Mouse (Mus musculus) limb, embryonic 12.5 days (tissue): ENCODE measurements at regions not wholly inside any gene's neighbourhood (a gene's known extent, or its start where the extent isn't known, plus 50 kb on each side); places are given as distances from the start of the nearest gene placed in this dataset.
A peak's percentile ranks its signal among the peaks of the same experiment; 100 is the strongest.

ENCODE experiments used
- ATAC-seq: fragments of 200-750 bp; cut with Nextera tagmentation; 2 replicates; pipeline ENCODE4 v1.8.0; 2017; ENCODE audit warnings: low read depth, moderate TSS enrichment; ENCODE audit not compliant: insufficient number of reproducible peaks, insufficient read depth, low FRiP score, low TSS enrichment
- H3K27ac ChIP-seq: fragments of 300-500 bp; sonication (generic); 2 replicates; pipeline ENCODE4 v1.5.1; 2016; ENCODE audit warnings: mild to moderate bottlenecking, moderate library complexity
- H3K27me3 ChIP-seq: fragments of 300-500 bp; sonication (generic); 2 replicates; pipeline ENCODE4 v1.6.1; 2016; ENCODE audit warnings: mild to moderate bottlenecking, moderate library complexity
- H3K36me3 ChIP-seq: fragments of 300-500 bp; sonication (generic); 2 replicates; pipeline ENCODE4 v1.6.1; 2016; ENCODE audit warnings: mild to moderate bottlenecking, moderate library complexity
- H3K4me1 ChIP-seq: fragments of 300-500 bp; sonication (generic); replicated peaks from 2 replicates; pipeline ENCODE4 v1.6.1; 2016
- H3K4me2 ChIP-seq: fragments of 300-500 bp; sonication (generic); 2 replicates; pipeline ENCODE4 v1.6.1; 2016; ENCODE audit warnings: mild to moderate bottlenecking, moderate library complexity
- H3K4me3 ChIP-seq: fragments of 300-500 bp; sonication (generic); replicated peaks from 2 replicates; pipeline ENCODE4 v1.5.1; 2016; ENCODE audit warnings: mild to moderate bottlenecking
- H3K9ac ChIP-seq: fragments of 300-500 bp; sonication (generic); replicated peaks from 2 replicates; pipeline ENCODE4 v1.6.1; 2016; ENCODE audit warnings: mild to moderate bottlenecking, moderate library complexity
- H3K9me3 ChIP-seq: fragments of 300-500 bp; sonication (generic); 2 replicates; pipeline ENCODE4 v1.6.1; 2016; ENCODE audit warnings: mild to moderate bottlenecking, moderate library complexity
- WGBS: fragments of 180-500 bp; shearing (Covaris S2); methylation state at CpG from one replicate; pipeline ENCODE4 v1.1.7; 2016; 5-methylcytosine and 5-hydroxymethylcytosine counted together

DNA sequence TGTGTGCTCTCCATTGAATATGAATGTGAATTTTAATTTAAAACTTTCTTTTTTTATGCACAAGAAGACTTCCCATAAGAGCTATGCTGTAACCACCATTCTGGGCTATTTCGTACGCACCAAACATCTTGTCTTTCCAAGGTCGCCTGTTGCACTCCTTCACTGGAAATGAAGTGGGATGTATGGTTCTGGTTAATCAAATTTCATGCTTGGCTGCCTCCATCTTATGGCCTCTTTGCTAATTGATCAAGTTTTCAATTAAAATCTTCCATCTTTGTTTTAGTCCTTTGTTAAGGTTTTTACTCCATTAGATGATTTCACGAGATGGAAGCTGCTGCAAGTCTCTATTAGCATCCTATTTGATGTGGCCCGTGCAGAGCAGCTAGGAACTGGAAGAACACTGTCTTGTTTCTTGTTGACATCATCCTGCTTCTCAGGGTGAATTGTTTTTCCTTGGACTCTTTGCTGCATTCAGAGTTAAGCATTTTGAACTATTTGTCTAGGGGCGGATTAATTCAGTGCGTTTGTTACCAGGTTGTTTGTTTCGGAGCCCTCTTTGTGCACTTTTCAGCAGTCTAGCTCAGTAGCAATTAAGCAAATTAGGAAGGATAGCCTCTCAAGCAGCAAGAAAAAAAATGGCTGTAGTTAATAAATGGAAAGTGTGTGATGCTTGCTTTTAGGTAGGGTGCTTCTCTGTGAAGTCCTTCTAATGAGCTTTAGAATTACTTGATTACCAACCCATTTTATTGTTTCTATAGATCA is 147.4 kb upstream of the Alcam start:
- Histone ChIP-seq H3K9me3 (no peaks in the 10 kb centered on the region), H3K27ac (no peak overlapping the region), H3K4me2 (no peak overlapping the region), H3K4me3 (no peak overlapping the region), H3K4me1 (no peaks in the 10 kb centered on the region), H3K36me3 (no peaks in the 10 kb centered on the region), H3K9ac (no peak overlapping the region), H3K27me3 (no peaks in the 10 kb centered on the region)
- 75% methylated on average over 8 of the region's 8 CpGs for WGBS
- no peak for ATAC-seq

DNA sequence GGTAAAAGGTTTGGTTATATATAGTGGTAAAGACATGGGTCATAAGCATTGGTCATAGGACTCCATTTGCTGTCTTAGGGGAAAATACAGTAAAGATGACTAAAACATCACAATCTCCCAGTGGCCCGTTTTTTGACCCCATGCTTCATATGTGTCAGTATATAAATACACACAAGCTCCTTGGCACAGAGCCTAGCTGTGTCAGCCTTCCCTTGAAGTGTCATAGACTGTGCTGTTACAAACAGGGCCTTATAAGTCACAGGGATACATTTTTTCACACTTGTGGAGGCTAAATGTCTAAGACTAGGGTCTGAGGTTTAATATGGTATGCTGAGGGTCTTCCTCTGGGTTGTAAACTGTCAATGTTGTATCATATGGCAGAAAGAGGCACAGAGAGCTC is 144.4 kb upstream of the Alcam start:
- Histone ChIP-seq H3K4me3 (no peak overlapping the region), H3K4me2 (no peak overlapping the region), H3K27ac (no peak overlapping the region), H3K4me1 (no peaks in the 10 kb centered on the region), H3K36me3 (no peaks in the 10 kb centered on the region), H3K27me3 (no peaks in the 10 kb centered on the region), H3K9me3 (no peaks in the 10 kb centered on the region), H3K9ac (no peak overlapping the region)
- ATAC-seq = no peak
- 69% methylated on average over 1 of the region's 1 CpGs for WGBS

DNA sequence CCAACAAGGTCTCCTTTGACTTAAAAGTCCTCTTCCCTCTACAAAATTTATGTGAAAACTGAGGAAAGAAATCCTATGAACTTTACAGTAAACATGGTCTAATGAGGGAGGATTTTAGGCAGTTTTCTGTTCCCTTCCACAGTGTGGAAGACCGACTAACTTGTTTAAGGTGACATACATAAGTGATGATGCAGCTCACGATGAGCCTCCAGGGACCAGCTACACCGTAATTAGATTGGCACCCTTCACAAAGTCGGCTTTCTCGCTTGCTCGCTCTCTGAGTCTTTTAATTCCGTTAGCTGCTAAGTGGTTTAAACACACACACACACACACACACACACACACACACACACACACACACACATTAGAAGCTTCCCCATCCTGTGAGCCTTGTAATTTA is 143.3 kb upstream of the Alcam start:
- 79% methylated on average over 7 of the region's 7 CpGs for WGBS
- Histone ChIP-seq H3K4me3 (no peak overlapping the region), H3K9ac (no peak overlapping the region), H3K36me3 (no peaks in the 10 kb centered on the region), H3K9me3 (no peaks in the 10 kb centered on the region), H3K27me3 (no peaks in the 10 kb centered on the region), H3K4me1 (no peaks in the 10 kb centered on the region), H3K4me2 (no peak overlapping the region), H3K27ac (no peak overlapping the region)
- ATAC-seq = no peak

DNA sequence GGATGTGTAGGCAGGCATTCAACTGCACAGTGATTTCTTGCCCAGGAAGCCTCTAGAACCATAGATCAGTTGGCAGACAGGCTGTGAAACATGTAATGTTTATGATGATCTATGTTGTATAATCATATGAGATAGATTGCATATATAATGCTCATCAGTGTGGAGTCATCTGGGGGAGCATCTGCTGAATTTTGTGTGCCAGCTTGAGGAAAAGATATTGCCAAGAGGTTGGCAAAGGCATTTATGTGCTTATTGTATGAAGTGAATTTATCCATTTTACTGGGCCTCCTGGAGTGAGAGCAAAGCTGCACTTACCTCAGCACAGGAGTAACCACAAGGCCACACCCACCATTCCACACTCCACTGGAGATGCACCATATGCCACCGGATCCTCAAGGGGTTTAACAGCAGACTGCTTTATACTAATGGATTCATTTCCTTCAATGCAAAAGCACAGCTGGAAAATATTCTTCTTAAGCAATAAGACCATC is 134.5 kb upstream of the Alcam start:
- no peaks in the 10 kb centered on the region for H3K36me3 ChIP-seq
- no peak for ATAC-seq
- H3K27me3 ChIP-seq = no peaks in the 10 kb centered on the region
- WGBS = 42% methylated on average over 1 of the region's 1 CpGs
- H3K9me3 ChIP-seq = no peaks in the 10 kb centered on the region
- H3K9ac ChIP-seq = no peak overlapping the region
- no peak overlapping the region for H3K4me2 ChIP-seq
- H3K4me3 ChIP-seq = no peak overlapping the region
- H3K4me1 ChIP-seq = no peaks in the 10 kb centered on the region
- H3K27ac ChIP-seq = no peak overlapping the region

DNA sequence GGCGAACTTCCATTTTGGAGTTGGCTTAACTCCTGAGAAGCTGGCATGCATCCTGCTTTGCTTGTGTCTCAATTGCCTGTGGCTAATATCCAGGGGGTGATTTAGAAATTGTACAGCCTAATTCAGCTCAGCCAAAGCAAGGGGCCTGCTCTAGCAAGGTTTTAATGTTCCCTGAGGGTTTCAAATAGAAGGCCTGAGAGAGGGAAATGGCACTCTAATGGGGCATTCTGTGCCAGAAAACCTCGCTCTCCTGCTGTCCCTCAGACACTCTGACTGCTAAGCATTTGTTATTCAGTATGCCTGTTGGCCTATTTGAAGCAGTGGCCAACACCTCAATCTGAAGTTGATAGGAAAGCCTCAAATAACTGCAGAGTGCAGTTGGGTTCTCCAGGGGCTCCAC is 115.2 kb upstream of the Alcam start:
- 61% methylated on average over 2 of the region's 2 CpGs for WGBS
- Histone ChIP-seq H3K27me3 (no peaks in the 10 kb centered on the region), H3K9ac (no peak overlapping the region)

DNA sequence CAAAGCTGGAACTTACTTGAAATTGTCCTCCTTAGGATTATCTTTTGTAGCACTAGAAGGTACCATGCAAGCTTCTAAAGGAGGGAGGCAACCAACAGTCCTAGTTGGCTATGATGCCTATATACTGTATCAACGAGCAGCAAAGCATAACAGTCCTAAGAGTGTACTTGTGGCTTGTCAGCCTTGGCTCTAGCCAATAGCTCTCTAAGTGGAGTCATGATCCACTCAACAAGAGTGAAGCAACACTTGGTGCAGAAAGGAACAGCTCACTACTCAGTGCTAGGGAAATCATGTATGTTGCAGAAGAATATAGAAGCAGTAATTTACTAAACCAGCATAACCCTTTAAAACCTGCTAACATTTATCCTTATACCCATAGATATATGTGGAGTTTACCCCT is 82.4 kb upstream of the Alcam start:
- Histone ChIP-seq H3K9me3 (no peaks in the 10 kb centered on the region), H3K4me2 (no peak overlapping the region), H3K9ac (no peak overlapping the region), H3K4me3 (no peak overlapping the region), H3K36me3 (no peaks in the 10 kb centered on the region), H3K27me3 (no peaks in the 10 kb centered on the region), H3K4me1 (no peaks in the 10 kb centered on the region), H3K27ac (no peak overlapping the region)
- ATAC-seq = no peak
- 90% methylated on average over 1 of the region's 1 CpGs for WGBS

More for the DNA sequence above, 115.2 kb upstream of the Alcam start:
- Histone ChIP-seq H3K4me2 (no peak overlapping the region), H3K27ac (0 out of 2 replicates have a peak overlapping the region, but pooled peaks have one; percentile 17), H3K9me3 (no peaks in the 10 kb centered on the region), H3K36me3 (no peaks in the 10 kb centered on the region), H3K4me1 (no peaks in the 10 kb centered on the region), H3K4me3 (no peak overlapping the region)
- no peak for ATAC-seq

DNA sequence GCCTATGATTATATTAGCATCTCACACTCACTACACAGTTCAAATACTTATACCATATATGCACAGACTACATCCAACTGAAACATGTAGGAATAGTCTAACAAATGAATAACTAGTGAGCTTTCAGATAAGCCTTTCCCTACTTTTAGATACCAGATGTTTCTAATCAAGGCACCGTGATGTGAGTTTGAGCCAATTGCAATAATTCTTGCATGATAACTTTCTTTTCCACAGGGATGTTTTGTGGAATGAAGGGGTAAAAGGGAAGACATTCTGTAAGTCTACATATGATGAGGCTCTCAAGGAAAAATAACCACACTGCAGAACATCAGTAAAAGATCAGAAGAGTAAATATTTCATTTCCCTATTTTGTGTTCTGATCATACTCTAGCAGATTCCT is 80.7 kb upstream of the Alcam start:
- no peak overlapping the region for H3K4me2 ChIP-seq
- H3K36me3 ChIP-seq = no peaks in the 10 kb centered on the region
- no peak overlapping the region for H3K9ac ChIP-seq
- WGBS = 27% methylated on average over 1 of the region's 1 CpGs
- no peak for ATAC-seq
- no peak overlapping the region for H3K27ac ChIP-seq
- H3K27me3 ChIP-seq = no peaks in the 10 kb centered on the region
- H3K9me3 ChIP-seq = no peaks in the 10 kb centered on the region
- no peaks in the 10 kb centered on the region for H3K4me1 ChIP-seq
- no peak overlapping the region for H3K4me3 ChIP-seq

DNA sequence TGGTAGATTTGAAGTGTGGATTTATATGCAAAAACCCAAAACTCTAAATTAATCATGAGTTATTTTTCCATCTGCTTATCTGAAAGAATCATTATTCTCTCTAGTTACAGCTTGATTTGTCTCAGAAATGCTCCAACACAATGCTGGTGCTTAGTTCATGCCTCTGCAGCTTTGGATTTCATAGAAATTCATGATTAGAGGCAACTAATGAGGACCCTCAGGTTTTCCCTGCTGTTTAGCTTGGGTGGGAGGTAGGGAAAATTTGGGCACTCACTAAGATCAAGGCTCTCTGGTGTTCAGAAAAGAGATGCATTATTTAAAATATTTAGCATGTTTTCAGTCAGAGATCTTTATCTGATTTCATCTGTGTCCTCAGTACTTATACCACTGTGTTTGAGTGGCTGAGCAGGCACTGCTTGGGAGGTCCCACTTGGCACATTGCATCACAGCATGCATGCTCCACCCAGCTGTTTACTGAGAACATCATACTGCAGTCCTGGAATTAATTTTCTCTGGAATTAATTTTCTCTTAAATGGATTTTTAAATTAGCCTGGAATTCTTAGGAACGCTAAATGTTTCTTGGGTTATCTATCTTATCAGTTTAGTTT is 78.7 kb upstream of the Alcam start:
- no peak overlapping the region for H3K4me3 ChIP-seq
- no peak overlapping the region for H3K27ac ChIP-seq
- no peaks in the 10 kb centered on the region for H3K4me1 ChIP-seq
- no peaks in the 10 kb centered on the region for H3K27me3 ChIP-seq
- ATAC-seq = no peak
- H3K9ac ChIP-seq = no peak overlapping the region
- H3K36me3 ChIP-seq = no peaks in the 10 kb centered on the region
- 53% methylated on average over 1 of the region's 1 CpGs for WGBS
- H3K4me2 ChIP-seq = no peak overlapping the region
- no peaks in the 10 kb centered on the region for H3K9me3 ChIP-seq

DNA sequence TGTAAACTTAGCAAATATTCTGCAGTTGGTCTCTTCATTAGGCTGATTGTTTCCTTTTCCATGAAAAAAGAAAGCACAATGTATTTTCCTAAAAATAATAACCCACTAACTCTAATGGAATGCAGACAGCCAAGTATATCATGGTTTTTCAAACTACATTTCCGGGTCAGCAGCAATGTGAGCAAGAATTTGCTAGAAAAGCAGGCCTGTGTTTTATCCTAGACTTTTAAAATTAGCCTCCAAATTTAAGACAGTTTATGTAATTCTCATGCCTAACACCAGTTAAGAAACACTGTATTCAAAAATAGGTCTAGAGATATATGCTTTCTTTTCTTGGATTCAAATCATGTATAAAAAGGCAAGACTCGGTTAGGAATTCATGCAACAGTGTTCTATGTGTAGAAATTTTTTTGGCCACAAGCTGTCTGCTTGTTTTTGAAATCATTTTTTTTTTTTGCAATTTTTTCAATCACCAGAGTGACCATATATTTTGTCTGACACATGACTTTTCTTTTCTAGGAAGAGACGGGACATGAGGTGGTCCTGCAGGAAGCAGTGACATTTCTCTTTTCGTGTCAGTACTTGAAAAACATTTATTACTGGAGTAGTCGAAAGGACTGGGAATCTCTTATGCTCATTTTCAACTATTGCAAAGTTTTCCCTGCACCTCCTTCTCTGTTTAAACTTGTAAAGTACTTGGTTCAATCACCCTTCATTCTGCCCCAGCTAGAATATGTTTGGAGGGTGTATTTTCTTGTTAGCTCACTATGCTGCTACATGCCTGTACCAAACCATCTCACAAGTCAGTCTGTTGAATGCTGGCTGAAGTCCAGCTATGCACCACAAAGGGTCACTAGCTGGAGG is 59.9 kb upstream of the Alcam start:
- no peak overlapping the region for H3K27ac ChIP-seq
- no peak overlapping the region for H3K4me3 ChIP-seq
- H3K9ac ChIP-seq = no peak overlapping the region
- no peaks in the 10 kb centered on the region for H3K9me3 ChIP-seq
- no peak for ATAC-seq
- WGBS = 76% methylated on average over 5 of the region's 5 CpGs
- no peaks in the 10 kb centered on the region for H3K4me1 ChIP-seq
- H3K4me2 ChIP-seq = no peak overlapping the region
- H3K27me3 ChIP-seq = no peaks in the 10 kb centered on the region
- no peaks in the 10 kb centered on the region for H3K36me3 ChIP-seq

GRCm38 (mm10) chr16:52508633-52509379 is 54.9 kb upstream of the Alcam start:
- H3K36me3 ChIP-seq = no peaks in the 10 kb centered on the region
- 75% methylated on average over 10 of the region's 10 CpGs for WGBS
- H3K9ac ChIP-seq = no peak overlapping the region
- H3K4me2 ChIP-seq = no peak overlapping the region
- H3K9me3 ChIP-seq = no peaks in the 10 kb centered on the region
- no peak overlapping the region for H3K4me3 ChIP-seq
- no peaks in the 10 kb centered on the region for H3K4me1 ChIP-seq
- no peaks in the 10 kb centered on the region for H3K27me3 ChIP-seq
- ATAC-seq = no peak
- no peak overlapping the region for H3K27ac ChIP-seq
